In genomic region chr6:51875884-51876626, GRCm38 (mm10) we compare ENCODE assay signal across 9 mouse cellular contexts.
DNase-seq lines count a peak whose midpoint lies in the region; ATAC-seq and TF ChIP-seq lines count a peak whose summit lies in the region.
"Had no signal": no experiment of that assay in that cellular context is flagged by ENCODE, and none has a peak within 500 bp of the region (broad histone marks: within the 10 kb centered on the region; RNA-seq: fewer than 3 reads in every experiment).

No protein-coding gene starts in this region.

- no peak for TF ChIP-seq POLR2A in cerebellum, adult 2 months (IDR thresholded peaks at IDR 0.05; ENCODE audit: borderline replicate concordance, insufficient read depth, low read length)
- TF ChIP-seq POLR2A in ES-Bruce4 (IDR thresholded peaks at IDR 0.05; ENCODE audit: insufficient read depth, low read length): no peak

- WGBS in cerebellum, adult 2 months: 57% methylated on average over 6 of the region's 6 CpGs
- 9% methylated on average over 6 of the region's 6 CpGs for WGBS in neural tube, embryonic 14.5 days

- TF ChIP-seq CTCF in cerebellum, adult 2 months (IDR thresholded peaks at IDR 0.05; ENCODE audit: borderline replicate concordance, insufficient read depth, low read depth, low read length): peak; percentile 1; the same call in 1 of the 2 replicates
- TF ChIP-seq CTCF in ES-Bruce4 (IDR thresholded peaks at IDR 0.05; ENCODE audit: low read depth, low read length): peak; percentile 12

- TF ChIP-seq EP300 in ES-Bruce4 (IDR thresholded peaks at IDR 0.05; ENCODE audit: insufficient read depth, low read depth, low read length): 0 out of 2 replicates have a peak, but pooled peaks have one; percentile 23

- no peaks in the 10 kb centered on the region for H3K9me3 ChIP-seq in ES-Bruce4 (replicated peaks; ENCODE audit: control insufficient read depth, insufficient read depth, low read length, poor library complexity, severe bottlenecking)
- no peaks in the 10 kb centered on the region for H3K9me3 ChIP-seq in neural tube, embryonic 14.5 days (ENCODE audit: control insufficient read depth, low read length)
- H3K9me3 ChIP-seq: limb, embryonic 15.5 days had no signal

- H3K4me3 ChIP-seq in cerebellum, adult 2 months (replicated peaks; ENCODE audit: insufficient read depth, low read depth, low read length): no peak overlapping the region
- no peak overlapping the region for H3K4me3 ChIP-seq in ES-Bruce4 (ENCODE audit: low read depth, low read length)
- no peak overlapping the region for H3K4me3 ChIP-seq in neural tube, embryonic 14.5 days (ENCODE audit: low read depth, low read length)
- H3K4me3 ChIP-seq: limb, embryonic 15.5 days had no signal

- DNase-seq in cerebellum, adult 2 months: no peak
- no peak for DNase-seq in cerebellum, adult 11-12 months
- DNase-seq in kidney, postnatal 36 days: peak; percentile 44 to 51
- no peak for DNase-seq in layer of hippocampus, postnatal 25 days (ENCODE audit: extremely low spot score in 1 of 2, low spot score in 1 of 2)
- DNase-seq in layer of hippocampus, postnatal 36 days: no peak

- H3K4me1 ChIP-seq in cerebellum, adult 2 months (ENCODE audit: control insufficient read depth, insufficient read depth, low read length): peaks cover 6% of the 10 kb centered on the region
- H3K4me1 ChIP-seq in ES-Bruce4 (ENCODE audit: control insufficient read depth, insufficient read depth, low read length): peaks cover 9% of the 10 kb centered on the region
- H3K4me1 ChIP-seq in neural tube, embryonic 14.5 days (ENCODE audit: control insufficient read depth, insufficient read depth, low read length): peaks cover 15% of the 10 kb centered on the region

- H3K36me3 ChIP-seq in ES-Bruce4 (ENCODE audit: control insufficient read depth, insufficient read depth, low read length, poor library complexity, severe bottlenecking): no peaks in the 10 kb centered on the region
- H3K36me3 ChIP-seq in neural tube, embryonic 14.5 days (ENCODE audit: control insufficient read depth, insufficient read depth, low read length): no peaks in the 10 kb centered on the region
- H3K36me3 ChIP-seq: limb, embryonic 15.5 days had no signal

- H3K27ac ChIP-seq in cerebellum, adult 2 months (ENCODE audit: insufficient read depth, low read length): no peak overlapping the region
- H3K27ac ChIP-seq in ES-Bruce4 (ENCODE audit: insufficient read depth, low read length): peak overlapping the region; percentile 61
- H3K27ac ChIP-seq in neural tube, embryonic 14.5 days (ENCODE audit: low read depth, low read length): no peak overlapping the region
- H3K27ac ChIP-seq: limb, embryonic 15.5 days had no signal

- H3K9ac ChIP-seq in ES-Bruce4 (ENCODE audit: low read depth, poor library complexity, severe bottlenecking): peak overlapping the region; percentile 73
- H3K9ac ChIP-seq in neural tube, embryonic 14.5 days (replicated peaks; ENCODE audit: low read depth, low read length): no peak overlapping the region
- H3K9ac ChIP-seq: limb, embryonic 15.5 days had no signal

- H3K27me3 ChIP-seq in cerebellum, adult 2 months (ENCODE audit: control insufficient read depth, insufficient read depth, low read length): no peaks in the 10 kb centered on the region
- no peaks in the 10 kb centered on the region for H3K27me3 ChIP-seq in ES-Bruce4 (ENCODE audit: control insufficient read depth, insufficient read depth, low read length, poor library complexity, severe bottlenecking)
- H3K27me3 ChIP-seq in neural tube, embryonic 14.5 days (ENCODE audit: control insufficient read depth, insufficient read depth, low read length): no peaks in the 10 kb centered on the region

- H3K4me2 ChIP-seq in neural tube, embryonic 14.5 days (ENCODE audit: low read depth, low read length): no peak overlapping the region
- H3K4me2 ChIP-seq: limb, embryonic 15.5 days had no signal

- peak; percentile 65 for ATAC-seq in granulocyte monocyte progenitor cell, adult 5-6 weeks (replicated peaks; ENCODE audit: poor library complexity, severe bottlenecking)
- ATAC-seq in neural tube, embryonic 14.5 days (ENCODE audit: low read depth): peak; percentile 72

Comparison
In these comparisons a context has a peak if more than half of its experiments do, and no peak if none do; other contexts are left out.
1. DNase-seq: peak in kidney, postnatal 36 days (2 of 2); none in cerebellum, adult 2 months (0 of 2), cerebellum, adult 11-12 months (single experiment), layer of hippocampus, postnatal 25 days (0 of 2) and layer of hippocampus, postnatal 36 days (0 of 2).